Mouse (Mus musculus): ENCODE measurements around the gene Mrps26.
A peak's percentile ranks its signal among the peaks of the same experiment; 100 is the strongest.
"Not testable (repeated sequence)": the region's sequence is repeated elsewhere in the genome, so short reads cannot be mapped to it uniquely, and the experiment has no call there.

Mrps26 gene

GRCm38 (mm10) chr2:130563212-130564055 lies at the start of gene Mrps26:
Gene Mrps26, plus strand, starts transcription at chr2:130563742.
- peak; percentile 96 for DNase-seq

- DNase-seq = no peak
Observed at GRCm38 (mm10) chr2:130513907-130514306, 49.6 kb upstream of the Mrps26 start.

GRCm38 (mm10) chr2:130515791-130516190 lies 47.8 kb upstream of the Mrps26 start:
- no peak for DNase-seq

GRCm38 (mm10) chr2:130521927-130522326 lies 41.6 kb upstream of the Mrps26 start:
- no peak for DNase-seq

GRCm38 (mm10) chr2:130525480-130525879 lies 38.1 kb upstream of the Mrps26 start:
- not testable (repeated sequence) for DNase-seq

- DNase-seq = no peak
Observed at GRCm38 (mm10) chr2:130528457-130528856, 35.1 kb upstream of the Mrps26 start.

GRCm38 (mm10) chr2:130529290-130529689 lies 34.3 kb upstream of the Mrps26 start:
- no peak for DNase-seq

- DNase-seq = no peak
Observed at GRCm38 (mm10) chr2:130529925-130530324, 33.6 kb upstream of the Mrps26 start.

GRCm38 (mm10) chr2:130532201-130532600 lies 31.3 kb upstream of the Mrps26 start:
- no peak for DNase-seq

GRCm38 (mm10) chr2:130535017-130535416 lies 28.5 kb upstream of the Mrps26 start:
- no peak for DNase-seq

GRCm38 (mm10) chr2:130536890-130537289 lies 26.7 kb upstream of the Mrps26 start:
- DNase-seq = no peak

- DNase-seq = no peak
Observed at GRCm38 (mm10) chr2:130538876-130539546, 24.5 kb upstream of the Mrps26 start.

- DNase-seq = no peak
Observed at GRCm38 (mm10) chr2:130540266-130540665, 23.3 kb upstream of the Mrps26 start.

GRCm38 (mm10) chr2:130546957-130547356 lies 16.6 kb upstream of the Mrps26 start:
- no peak for DNase-seq

GRCm38 (mm10) chr2:130554841-130555240 lies 8.7 kb upstream of the Mrps26 start:
- DNase-seq = no peak

GRCm38 (mm10) chr2:130556292-130556691 lies 7.2 kb upstream of the Mrps26 start:
- no peak for DNase-seq

- no peak for DNase-seq
Observed at GRCm38 (mm10) chr2:130557462-130557861, 6.1 kb upstream of the Mrps26 start.

- DNase-seq = no peak
Observed at GRCm38 (mm10) chr2:130558015-130558414, 5.5 kb upstream of the Mrps26 start.

- no peak for DNase-seq
Observed at GRCm38 (mm10) chr2:130564063-130564462, 521 bp downstream of the Mrps26 start.

GRCm38 (mm10) chr2:130564983-130565382 lies 1.4 kb downstream of the Mrps26 start:
- no peak for DNase-seq

- DNase-seq = peak; percentile 58
Observed at GRCm38 (mm10) chr2:130568921-130569320, 5.4 kb downstream of the Mrps26 start.

GRCm38 (mm10) chr2:130569926-130570325 lies 6.4 kb downstream of the Mrps26 start:
- DNase-seq = no peak

- no peak for DNase-seq
Observed at GRCm38 (mm10) chr2:130574960-130575359, 11.4 kb downstream of the Mrps26 start.

- no peak for DNase-seq
Observed at GRCm38 (mm10) chr2:130575873-130576272, 12.3 kb downstream of the Mrps26 start, which contains the start of gene Oxt. Gene Oxt, plus strand, starts transcription at chr2:130576173.

Measured in kidney, postnatal 14 days (tissue).